Mouse (Mus musculus) natural killer cell, adult 2 months (primary cell): Measurements from ENCODE around the gene Srsf12.
A peak's percentile ranks its signal among the peaks of the same experiment; 100 is the strongest.

Source experiments
- DNase-seq, 2 experiments: peaks; one replicate each; pipeline ENCODE4 v3.0.0; 2022; ENCODE audit warnings: low spot score in 2 of 2

Gene Srsf12

DNA sequence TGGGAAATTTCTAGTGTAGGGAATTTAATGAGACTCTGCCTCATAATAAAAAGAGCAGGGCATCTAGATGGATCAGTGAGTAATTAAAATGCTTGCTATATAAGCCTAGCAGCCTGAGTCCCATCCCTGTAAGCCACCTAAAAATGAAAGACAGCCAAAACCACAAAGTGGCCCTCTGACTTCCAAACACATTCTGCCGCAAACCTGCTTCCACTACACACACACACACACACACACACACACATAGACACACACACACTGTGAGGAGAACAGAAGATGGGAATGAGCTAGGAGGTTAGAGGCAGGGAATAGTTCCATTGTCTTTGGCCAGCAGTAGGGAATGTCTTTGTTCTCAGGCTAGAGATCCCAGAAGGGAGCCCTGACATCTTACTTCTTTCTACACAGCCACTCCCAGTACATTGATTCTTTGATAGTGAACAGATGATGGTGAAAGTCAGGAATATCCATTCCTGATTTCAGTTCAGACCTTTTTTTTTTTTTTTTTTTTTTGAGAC is 41.0 kb downstream of the Srsf12 start:
- no peak for DNase-seq

DNA sequence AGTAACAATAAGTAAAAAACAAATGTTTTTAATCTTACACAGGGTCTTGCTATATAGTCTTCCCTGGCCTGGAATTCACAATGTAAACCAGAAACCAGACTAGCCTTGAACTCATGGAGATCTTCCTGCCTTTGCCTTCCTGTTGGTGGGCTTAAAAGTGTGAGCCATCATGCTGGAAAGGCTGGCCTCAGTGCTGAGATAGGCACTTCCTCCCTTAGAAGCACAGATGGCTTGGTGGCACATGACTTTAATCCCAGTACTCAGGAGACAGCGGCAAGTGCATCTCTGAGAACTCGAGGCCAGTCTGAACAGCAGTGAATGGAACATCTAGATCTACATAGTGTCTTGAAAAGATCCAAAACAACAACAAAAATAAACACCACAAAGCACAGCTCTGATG is 42.1 kb downstream of the Srsf12 start:
- no peak for DNase-seq

DNA sequence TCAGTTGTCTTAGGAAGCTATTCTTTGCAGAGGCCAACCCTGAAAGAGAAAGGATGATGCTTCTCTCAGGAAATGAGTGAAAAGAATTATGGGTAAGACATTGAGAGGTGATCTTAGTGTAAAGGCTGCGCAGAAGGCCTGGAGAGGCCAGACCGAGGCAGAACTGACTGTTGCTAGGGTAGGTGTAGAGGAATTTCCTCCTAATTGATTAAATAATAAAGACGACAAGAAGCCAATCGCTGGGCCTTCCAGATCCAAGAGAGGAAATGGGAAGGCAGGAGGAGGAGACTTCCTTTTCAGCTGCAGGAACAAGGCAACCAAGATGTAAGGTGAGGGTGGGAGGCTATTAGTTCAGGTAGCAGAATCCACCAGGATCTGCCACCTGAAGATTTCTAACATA is 45.9 kb downstream of the Srsf12 start:
- no peak for DNase-seq

DNA sequence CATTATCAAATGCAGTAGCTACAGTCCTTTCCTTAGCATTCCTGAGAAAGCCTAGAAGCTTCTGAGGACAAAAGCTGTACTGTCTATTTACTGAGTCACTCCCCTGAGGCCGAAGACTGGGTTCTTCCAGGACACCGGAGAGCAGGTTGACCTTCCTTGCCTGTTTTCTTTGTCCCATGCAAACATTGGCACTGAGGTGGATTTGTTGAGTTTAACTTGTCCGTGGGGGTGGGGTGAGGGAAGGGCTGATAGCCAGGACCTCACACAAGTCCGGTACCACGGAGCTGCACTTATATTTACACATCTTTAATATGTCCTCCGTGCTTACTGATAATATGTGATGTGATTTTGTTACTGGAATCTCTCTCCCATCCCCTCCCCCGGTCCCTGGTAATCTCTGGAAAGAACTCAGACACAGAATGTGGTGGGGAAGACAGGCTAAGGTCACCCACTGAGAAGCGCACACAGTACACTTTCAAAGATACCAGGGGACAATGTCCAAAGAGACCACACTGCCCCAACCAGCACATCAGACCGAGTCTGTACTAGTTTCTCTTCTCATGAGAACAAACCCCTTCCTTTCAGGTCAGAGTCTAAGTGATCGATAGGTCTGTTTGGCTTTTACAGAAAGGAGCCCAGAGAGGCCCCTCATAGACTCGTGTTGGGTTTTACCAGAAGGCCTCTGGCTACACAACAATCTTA is 48.6 kb downstream of the Srsf12 start:
- DNase-seq, result no peak

DNA sequence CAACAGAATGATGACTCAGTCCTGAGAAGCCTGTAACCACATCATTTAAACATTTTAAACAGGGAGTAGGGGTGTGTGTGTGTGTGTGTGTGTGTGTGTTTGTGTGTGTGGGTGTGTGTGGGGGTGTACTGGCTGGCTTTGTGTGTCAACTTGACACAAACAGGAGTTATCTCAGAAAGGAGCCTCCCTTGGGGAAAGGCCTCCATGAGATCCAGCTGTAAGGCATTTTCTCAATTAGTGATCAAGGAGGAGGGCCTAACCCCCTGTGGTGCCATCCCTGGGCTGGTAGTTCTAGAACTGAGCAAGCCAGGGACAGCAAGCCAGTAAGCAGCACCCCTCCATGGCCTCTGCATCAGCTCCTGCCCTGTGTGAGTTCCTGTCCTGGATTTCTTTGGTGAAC is 51.5 kb downstream of the Srsf12 start:
- DNase-seq, result no peak

DNA sequence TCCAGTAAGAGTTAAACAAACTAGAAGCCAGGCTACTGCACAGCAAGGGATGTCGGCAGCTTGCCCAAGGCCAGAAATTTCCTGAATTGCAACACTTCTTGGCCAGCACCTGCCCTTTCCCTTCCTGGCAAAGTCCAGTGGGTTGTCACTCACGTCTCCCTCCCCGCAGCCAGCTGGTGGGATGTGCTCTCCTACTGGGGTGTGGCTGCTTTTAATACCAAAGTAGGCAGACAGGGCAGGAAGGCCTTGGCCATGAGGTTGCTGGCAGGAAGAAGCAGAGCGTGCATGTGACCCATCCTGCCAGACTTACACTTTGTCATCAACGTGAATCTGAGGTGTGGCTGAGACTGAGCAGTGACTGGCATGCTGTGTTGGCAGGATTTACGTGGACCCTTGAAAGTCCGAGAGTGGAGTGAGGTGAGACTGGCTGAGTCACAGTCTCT is 52.5 kb downstream of the Srsf12 start:
- DNase-seq, result peak; percentile 40 to 52

DNA sequence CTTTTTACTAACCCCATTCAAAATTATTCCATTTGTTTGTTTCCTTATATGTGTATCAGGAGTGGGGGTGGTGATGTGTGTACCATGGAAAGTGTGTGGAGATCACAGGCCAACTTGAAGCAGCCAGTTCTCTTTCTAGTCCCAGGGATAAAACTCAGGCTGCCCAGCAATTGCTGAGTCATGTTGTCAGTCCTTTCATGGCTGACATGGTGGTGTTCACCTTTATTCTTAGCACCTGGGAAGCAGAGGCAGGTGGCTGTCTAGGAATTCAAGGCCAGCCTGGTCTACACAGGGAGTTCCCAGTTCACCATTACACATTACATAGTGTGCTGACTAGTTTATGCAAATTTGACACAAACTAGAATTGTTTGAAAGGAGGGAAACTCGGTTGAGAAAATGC is 54.1 kb downstream of the Srsf12 start:
- no peak for DNase-seq

DNA sequence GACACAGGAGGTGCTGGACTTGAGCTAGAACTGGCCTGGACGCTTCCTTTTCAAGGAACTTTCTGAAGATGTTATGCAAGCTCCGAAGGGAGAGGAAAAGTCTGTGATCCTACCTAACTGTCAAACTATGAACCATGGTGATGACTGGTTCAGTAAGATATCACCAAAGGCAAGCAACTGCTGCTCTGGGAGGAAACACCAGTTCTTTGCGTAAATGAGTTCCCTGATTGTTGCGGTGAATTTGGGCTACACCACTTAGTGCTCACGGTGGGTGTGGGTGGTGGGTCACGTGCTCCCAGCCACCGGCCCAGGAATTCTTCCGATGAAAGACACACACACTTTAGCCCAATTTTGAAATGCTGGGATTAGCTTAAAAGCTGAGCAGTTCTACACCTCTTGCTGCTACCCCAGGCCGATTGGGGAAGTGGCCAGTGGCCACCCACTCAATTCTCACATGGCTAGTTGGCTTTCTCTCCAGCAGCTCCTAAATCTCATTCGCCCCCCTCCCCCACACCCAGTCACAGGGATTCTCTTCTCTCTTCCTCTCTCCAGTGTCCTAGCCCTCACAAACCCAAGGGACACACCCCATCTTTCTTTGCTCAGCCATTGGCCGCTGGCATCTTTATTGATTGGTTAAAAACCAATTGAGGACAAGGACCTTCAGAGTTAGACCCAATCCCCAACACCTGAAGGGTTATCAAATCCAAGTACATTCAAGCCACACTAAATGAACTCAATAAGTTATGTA is 56.4 kb downstream of the Srsf12 start:
- DNase-seq, result no peak

DNA sequence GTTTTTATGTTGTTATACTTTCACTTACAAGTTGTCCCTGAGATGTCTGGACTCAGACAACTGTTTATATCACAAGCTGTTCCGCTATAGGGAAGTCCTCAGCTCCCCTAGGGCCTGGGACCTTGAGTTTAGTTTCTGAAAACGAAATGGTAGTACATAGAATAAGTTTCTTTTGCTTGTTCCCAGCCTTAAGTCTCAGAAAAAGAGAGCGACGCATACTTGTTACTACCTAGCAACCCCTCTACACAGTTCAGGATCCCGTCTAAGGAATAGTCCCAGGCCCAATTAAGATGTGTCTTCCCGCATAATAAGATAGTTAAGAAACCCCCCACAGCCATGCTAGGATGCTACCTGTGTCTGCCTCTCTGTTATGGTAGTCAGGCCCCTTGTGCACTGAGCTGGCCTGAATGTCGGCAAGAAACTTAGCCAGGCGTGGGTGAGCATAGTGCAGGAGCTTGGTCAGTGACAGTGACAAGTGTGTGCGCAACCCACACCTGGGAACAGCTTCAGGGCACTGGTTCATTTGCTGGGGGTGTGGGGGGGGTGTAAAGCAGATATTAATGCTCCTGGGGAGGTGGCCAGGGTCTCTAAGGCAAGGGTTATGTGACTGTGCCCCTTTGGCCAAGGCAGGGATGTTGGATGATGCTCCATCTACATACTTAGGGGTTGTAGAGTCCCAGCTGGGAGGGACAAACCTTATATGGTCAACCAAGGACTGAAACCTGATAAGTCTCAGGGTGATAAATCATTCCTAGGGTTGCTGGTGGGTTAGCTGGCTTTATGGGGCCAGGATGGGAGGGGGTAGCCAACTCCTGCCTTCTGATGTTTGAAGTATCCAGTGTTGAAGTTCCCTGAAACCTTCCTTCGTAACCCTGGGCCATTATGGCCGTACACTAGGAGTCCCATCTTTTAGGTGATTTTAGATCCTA is 61.9 kb downstream of the Srsf12 start:
- DNase-seq, result no peak

DNA sequence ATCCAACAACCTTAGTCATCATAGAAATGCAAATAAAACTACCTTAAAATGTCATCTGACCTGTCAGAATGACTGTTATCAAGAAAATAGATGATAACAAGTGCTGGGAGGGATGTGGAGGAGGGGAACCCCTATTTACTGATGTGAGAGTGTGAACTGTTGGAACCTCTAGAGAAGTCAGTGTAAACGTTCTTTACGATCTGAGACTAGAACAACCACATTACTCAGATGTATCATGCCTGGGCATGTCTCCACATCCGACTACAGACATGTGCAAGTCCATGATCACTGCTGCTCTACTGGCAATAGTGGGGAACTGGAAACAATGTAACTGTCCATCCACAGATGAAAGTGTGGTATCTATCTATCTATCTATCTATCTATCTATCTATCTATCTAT is 64.6 kb downstream of the Srsf12 start:
- no peak for DNase-seq

DNA sequence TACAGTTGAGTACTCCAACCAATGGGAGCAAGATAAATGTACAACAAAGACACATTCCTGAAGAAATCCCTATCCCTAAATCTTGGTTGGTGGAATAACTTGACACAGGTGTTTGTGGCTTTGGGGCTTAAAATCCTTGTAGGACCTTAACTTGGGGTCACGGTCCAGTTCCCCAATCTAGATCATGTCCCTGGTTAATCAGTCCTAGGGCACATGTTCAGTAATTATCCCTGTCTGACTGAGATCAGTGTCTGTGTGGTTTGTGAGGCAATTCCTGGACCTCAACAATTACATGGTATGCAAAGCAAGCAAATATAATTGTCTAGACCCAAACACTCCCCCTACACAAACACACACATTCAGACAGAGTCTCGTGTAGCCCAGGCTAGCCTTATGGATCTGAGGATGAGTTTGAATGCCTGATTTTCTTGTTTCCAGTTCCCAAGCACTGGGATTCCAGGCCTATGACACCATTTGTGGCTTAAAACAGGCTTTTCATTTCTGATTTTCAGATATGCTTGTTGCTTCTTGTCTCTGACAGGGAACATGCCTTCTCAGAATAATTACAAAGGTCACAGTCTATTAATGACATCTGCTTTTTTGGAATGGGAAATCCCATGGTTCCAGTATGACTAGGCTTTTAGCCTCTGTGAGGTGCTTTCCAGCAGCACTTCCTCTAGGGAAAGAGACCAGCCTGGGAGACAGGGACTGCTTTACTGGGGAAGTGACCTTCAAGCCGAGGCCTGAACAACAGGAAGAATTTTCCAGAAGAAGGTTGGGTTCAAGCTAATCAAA is 73.3 kb downstream of the Srsf12 start:
- DNase-seq, result no peak
